Mouse (Mus musculus) bone marrow, adult 2 months (tissue): ENCODE data around the gene Gm17720.

Experiments used
- CTCF ChIP-seq: fragments of 200-500 bp; IDR thresholded peaks from 2 replicates; pipeline ENCODE4 v1.5.1; 2011; ENCODE audit warnings: low read length, control low read depth; ENCODE audit not compliant: control insufficient read depth, insufficient read depth
- POLR2A ChIP-seq: fragments of 200-500 bp; IDR thresholded peaks from 2 replicates; pipeline ENCODE4 v1.6.1; 2011; ENCODE audit warnings: low read depth, mild to moderate bottlenecking, control low read depth, low read length, borderline replicate concordance; ENCODE audit not compliant: control insufficient read depth

DNA sequence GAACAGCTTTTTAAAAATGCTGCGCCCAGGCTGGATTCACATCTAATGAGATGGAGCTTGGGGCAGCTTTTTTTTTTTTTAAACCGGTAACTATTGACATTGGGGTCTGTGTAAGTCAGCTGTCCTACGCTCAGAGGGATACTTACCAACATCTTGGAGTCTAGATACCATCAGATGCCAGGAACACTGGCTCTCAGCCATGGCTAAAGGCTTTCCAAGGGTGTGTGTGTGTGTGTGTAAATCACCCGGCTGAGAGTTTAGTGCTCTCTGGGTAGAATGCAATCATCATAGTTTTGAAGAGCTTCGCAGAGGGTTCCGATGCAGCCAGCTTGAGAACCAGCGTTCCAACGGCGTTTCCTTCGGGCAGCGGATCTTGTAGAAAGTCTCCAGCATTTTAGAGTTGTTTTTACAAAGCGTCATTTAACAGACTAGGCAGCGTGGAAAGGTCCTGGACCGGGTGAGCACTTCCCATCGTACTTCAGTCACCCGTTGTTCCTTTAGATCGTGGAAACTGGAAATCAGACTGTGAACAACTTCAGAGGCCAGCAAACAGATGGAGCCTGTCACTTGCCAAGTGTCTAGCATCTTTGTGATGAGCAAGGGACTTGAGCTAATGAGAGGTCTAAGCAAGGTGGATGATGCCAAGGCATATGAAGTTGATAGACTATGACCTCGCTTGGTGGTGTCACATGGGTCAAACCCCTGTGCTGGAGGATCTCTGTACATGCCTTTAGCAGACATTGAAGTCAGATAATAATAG, 37.8 kb downstream of the Gm17720 start:
- TF ChIP-seq POLR2A (no peak), CTCF (no peak)
